Mouse (Mus musculus): ENCODE measurements around the gene Lpo.

GRCm38 (mm10) chr11:87817443-87817773 is 10.7 kb downstream of the Lpo start:
- TF ChIP-seq POLR2A (IDR thresholded peaks at IDR 0.05; ENCODE audit: insufficient read depth, low read length) (no peak), CTCF (IDR thresholded peaks at IDR 0.05; ENCODE audit: low read depth, low read length) (no peak)
